ENCODE assay signal across 8 mouse cellular contexts in the genomic region with DNA sequence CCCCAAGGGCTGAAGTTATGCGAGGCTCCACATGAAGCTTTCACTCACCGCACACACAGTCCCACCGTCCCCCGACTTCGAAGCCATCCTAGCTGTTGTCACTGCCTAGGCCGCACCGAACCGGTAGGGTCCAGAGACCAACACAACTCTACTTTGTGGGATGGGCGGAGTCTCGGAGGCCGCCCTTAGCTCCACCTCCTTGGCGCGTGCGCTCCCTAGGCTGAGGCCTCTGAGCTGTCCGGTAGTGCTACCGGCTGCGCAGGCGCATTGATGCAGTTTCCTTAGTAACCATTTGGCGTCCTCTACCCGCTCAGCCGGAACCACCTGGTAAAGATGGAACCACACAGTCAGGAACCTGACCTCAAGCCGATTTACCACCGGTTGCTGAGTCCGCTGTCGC. TPM values are rescaled to one million over a fixed set of nuclear protein-coding genes. Genes with fewer than 3 reads are reported as not detected.
DNase-seq lines count a peak whose midpoint lies in the region; ATAC-seq lines count a peak whose summit lies in the region.

A gene (minus strand): TSS at position 184 of the 400 bp plus-strand sequence.
A gene (plus strand): TSS at position 218 of the 400 bp plus-strand sequence.

- no peaks in the 10 kb centered on the region for H3K9me3 ChIP-seq in intestine, embryonic 14.5 days (ENCODE audit: control insufficient read depth, low read length)

- peak; percentile 99 for DNase-seq in adipocyte (ENCODE audit: low spot score)
- peak; percentile 98 for DNase-seq in embryo, embryonic 10 days (ENCODE audit: low spot score)
- DNase-seq in gastrocnemius, postnatal 14 days = peak; percentile 98
- peak; percentile 95 for DNase-seq in intestine, embryonic 14.5 days (ENCODE audit: low spot score)
- DNase-seq in left cerebral cortex, postnatal 14 days (ENCODE audit: low spot score in 2 of 2) = peak; percentile 96 to 98
- DNase-seq in mesoderm, embryonic 11.5 days (ENCODE audit: low read depth, low spot score) = peak; percentile 96
- peak; percentile 95 to 97 for DNase-seq in right cerebral cortex, postnatal 36 days (ENCODE audit: low spot score in 2 of 2)
- DNase-seq in yolk sac, embryonic 10.5 days (ENCODE audit: low spot score) = peak; percentile 94

- WGBS in intestine, embryonic 14.5 days = under 1% methylated on average over 25 of the region's 25 CpGs

- H3K4me3 ChIP-seq in intestine, embryonic 14.5 days (ENCODE audit: low read depth, low read length) = peak within 1 kb of the TSS; percentile 66

- H3K36me3 ChIP-seq in intestine, embryonic 14.5 days (ENCODE audit: control insufficient read depth, insufficient read depth, low read length) = no peaks in the 10 kb centered on the region

- intact Hi-C loops in gastrocnemius, postnatal 14 days (cut with DNase I; ENCODE audit: low total_unique reads) = no loop called here
- intact Hi-C loops in left cerebral cortex, postnatal 14 days (cut with DNase I) = no loop called here

- H3K4me1 ChIP-seq in intestine, embryonic 14.5 days (replicated peaks; ENCODE audit: control insufficient read depth, insufficient read depth, low read length) = peaks cover 7% of the 10 kb centered on the region

- H3K27me3 ChIP-seq in intestine, embryonic 14.5 days (replicated peaks; ENCODE audit: control insufficient read depth, insufficient read depth, low read length) = peaks cover 19% of the 10 kb centered on the region; the same call in 1 of the 2 replicates

- peak within 1 kb of the TSS; percentile 71 for H3K9ac ChIP-seq in intestine, embryonic 14.5 days (ENCODE audit: low read length)

- H3K4me2 ChIP-seq in intestine, embryonic 14.5 days (ENCODE audit: low read length) = peak within 1 kb of the TSS; percentile 88

- peak; percentile 99 for ATAC-seq in intestine, embryonic 14.5 days (replicated peaks; ENCODE audit: low FRiP score, low TSS enrichment, low read depth)

- no peak within 1 kb of the TSS; the same call in 1 of the 2 replicates for H3K27ac ChIP-seq in intestine, embryonic 14.5 days (ENCODE audit: low read depth)

RNA-seq across cellular contexts. Expression of the first gene that starts in this region (rescaled TPM):
- 10 to 100 TPM; 31.4 to 34.1 TPM for total RNA-seq in gastrocnemius, postnatal 14 days (2021)
- 48.8 and 49.3 TPM in 2 replicates for polyA plus RNA-seq in intestine, embryonic 14.5 days (2014; fragmentation: Nextera tagmentation; extraction: Ambion mirVana)
- total RNA-seq in left cerebral cortex, postnatal 14 days (2021) = 10 to 100 TPM; 33.5 to 33.7 TPM

RNA-seq across cellular contexts. Expression of the second gene that starts in this region (rescaled TPM):
- not detected for total RNA-seq in gastrocnemius, postnatal 14 days (2021)
- 0.17 TPM in 1 of 2 replicates, not detected in the other for polyA plus RNA-seq in intestine, embryonic 14.5 days (2014; fragmentation: Nextera tagmentation; extraction: Ambion mirVana)
- total RNA-seq in left cerebral cortex, postnatal 14 days (2021) = 1 to 10 TPM; 2.1 to 2.2 TPM
